ENCODE assay signal across 8 mouse cellular contexts in the genomic region with DNA sequence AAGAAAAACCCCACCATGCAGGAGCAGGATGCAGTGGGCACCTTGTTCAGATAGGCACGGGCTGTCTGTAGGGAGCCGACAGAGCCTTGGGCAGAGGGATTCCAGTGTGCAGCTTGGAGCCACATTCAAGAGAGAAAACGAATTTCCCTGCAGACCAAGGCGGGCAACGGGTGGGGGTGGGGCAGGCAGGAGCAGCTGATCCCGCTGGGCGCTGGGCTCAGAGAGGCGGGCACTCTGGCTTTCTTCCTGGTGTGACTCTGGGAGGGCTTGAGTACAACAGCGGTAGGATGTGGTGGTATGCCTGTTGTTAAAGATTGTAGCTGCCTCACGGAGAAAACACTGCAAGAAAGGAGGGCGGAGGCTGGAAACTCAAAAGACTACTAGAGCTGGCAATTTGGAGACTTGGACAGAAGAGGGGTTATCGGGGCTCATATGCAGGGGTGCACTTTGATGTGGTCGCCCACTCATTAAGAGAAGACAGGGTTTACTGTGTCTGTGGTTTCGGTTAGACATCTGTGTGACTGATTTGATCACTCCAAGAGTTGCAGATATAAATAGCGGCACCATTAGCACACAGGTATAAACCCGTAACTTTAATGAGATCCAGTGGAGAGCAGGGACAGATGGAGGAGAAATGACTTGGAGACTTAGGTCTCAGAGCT.
DNase-seq lines count a peak whose midpoint lies in the region; ATAC-seq lines count a peak whose summit lies in the region.

No protein-coding gene starts in this region.

- H3K27me3 ChIP-seq in hindbrain, embryonic 11.5 days (ENCODE audit: control insufficient read depth, insufficient read depth, low read length), result no peaks in the 10 kb centered on the region

- WGBS in hindbrain, embryonic 11.5 days, result 11% methylated on average over 16 of the region's 16 CpGs

- H3K27ac ChIP-seq in hindbrain, embryonic 11.5 days (ENCODE audit: low read depth, low read length), result no peak overlapping the region

- peak; percentile 11 for DNase-seq in gastrocnemius, postnatal 10 days
- no peak for DNase-seq in gastrocnemius, postnatal 25 days
- DNase-seq in right cerebral cortex, postnatal 14 days, result peak; percentile 28
- DNase-seq in right cerebral cortex, adult 18-20 months, result no peak
- peak; percentile 74 for DNase-seq in hindbrain, embryonic 11.5 days (ENCODE audit: low spot score)
- peak; percentile 59 for DNase-seq in neural tube, embryonic 10.5 days (ENCODE audit: extremely low spot score, low spot score)
- DNase-seq in c-Kit-positive CD71-positive TER-119-positive erythroid progenitor cells, embryonic 14.5 days (ENCODE audit: low spot score), result no peak
- no peak for DNase-seq in adipocyte (ENCODE audit: low spot score)

- peak; percentile 65 for ATAC-seq in hindbrain, embryonic 11.5 days (ENCODE audit: low FRiP score)

- 0 out of 2 replicates have a peak overlapping the region, but pooled peaks have one; percentile 0 for H3K4me3 ChIP-seq in hindbrain, embryonic 11.5 days (ENCODE audit: low read depth, low read length)

- peak overlapping the region; percentile 32; the same call in 1 of the 2 replicates for H3K9ac ChIP-seq in hindbrain, embryonic 11.5 days (ENCODE audit: low read depth, low read length)

- no peaks in the 10 kb centered on the region for H3K9me3 ChIP-seq in hindbrain, embryonic 11.5 days (ENCODE audit: control insufficient read depth, low read length)

- H3K4me1 ChIP-seq in hindbrain, embryonic 11.5 days (replicated peaks; ENCODE audit: control insufficient read depth, insufficient read depth, low read length), result no peaks in the 10 kb centered on the region

- H3K4me2 ChIP-seq in hindbrain, embryonic 11.5 days (replicated peaks; ENCODE audit: low read depth, low read length), result peak overlapping the region; percentile 50

- no peaks in the 10 kb centered on the region for H3K36me3 ChIP-seq in hindbrain, embryonic 11.5 days (ENCODE audit: control insufficient read depth, insufficient read depth, low read length)

Comparison
In these comparisons a context has a peak if more than half of its experiments do, and no peak if none do; other contexts are left out.
1. DNase-seq: peak in gastrocnemius, postnatal 10 days (single experiment), right cerebral cortex, postnatal 14 days (single experiment), hindbrain, embryonic 11.5 days (single experiment) and neural tube, embryonic 10.5 days (single experiment); none in gastrocnemius, postnatal 25 days (single experiment), right cerebral cortex, adult 18-20 months (single experiment), c-Kit-positive CD71-positive TER-119-positive erythroid progenitor cells, embryonic 14.5 days (single experiment) and adipocyte (single experiment).